Mouse (Mus musculus): ENCODE measurements around the gene Trabd2b.
A peak's percentile ranks its signal among the peaks of the same experiment; 100 is the strongest.

The Trabd2b gene

DNA sequence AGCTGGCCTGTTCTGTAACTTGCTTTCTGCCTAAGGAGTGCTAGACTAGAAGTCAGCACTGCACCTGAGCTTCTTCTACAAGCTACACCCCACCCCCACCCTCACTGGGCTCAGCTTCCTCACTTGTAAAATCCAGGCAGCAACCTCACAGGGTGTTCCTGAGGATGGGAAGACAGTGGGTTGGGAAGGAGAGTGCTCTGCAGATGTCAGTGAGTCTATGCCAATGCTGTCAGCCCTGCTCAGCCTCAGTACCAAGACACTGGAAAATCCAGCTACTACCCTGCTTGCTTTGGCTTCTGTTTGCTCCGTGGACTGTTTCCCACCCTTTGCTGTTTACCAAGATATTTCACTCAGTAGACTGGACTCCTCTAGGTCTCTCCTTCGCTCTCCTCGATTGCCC lies 36.1 kb downstream of the Trabd2b start:
- no peak for DNase-seq (ENCODE audit: low spot score in 2 of 2)

DNA sequence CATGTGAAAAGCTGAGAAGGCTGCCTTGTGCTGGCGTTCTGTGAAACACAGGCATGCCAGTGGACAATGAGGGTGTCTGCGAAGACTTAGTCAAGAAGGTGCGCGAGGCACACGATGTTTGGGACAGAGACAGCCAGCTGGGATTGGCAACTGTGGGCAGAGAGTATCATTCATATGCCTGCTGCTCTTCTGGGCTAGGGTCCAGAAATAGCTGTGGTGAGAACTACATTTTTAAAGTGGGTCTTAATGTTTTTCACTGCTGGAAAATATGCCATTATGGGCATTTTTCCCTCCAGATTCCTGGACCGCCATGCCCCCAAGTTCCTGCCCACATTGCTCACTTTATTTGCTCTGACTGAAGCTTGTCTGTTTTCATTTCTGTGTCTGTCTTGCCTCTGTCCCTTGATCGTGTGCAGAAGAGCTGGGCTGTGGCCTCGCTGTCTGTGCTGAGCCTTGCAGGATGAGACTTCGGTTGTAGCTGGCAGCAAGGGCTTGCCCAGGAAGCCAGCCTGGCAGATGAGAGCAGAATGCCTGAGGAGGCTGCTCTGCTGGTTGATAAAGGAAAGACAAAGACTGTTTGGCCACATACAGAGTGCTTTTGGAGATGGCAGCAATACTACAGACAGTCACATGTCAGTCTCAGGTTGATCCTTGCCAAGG lies 42.0 kb downstream of the Trabd2b start:
- DNase-seq (ENCODE audit: low spot score in 2 of 2): no peak

DNA sequence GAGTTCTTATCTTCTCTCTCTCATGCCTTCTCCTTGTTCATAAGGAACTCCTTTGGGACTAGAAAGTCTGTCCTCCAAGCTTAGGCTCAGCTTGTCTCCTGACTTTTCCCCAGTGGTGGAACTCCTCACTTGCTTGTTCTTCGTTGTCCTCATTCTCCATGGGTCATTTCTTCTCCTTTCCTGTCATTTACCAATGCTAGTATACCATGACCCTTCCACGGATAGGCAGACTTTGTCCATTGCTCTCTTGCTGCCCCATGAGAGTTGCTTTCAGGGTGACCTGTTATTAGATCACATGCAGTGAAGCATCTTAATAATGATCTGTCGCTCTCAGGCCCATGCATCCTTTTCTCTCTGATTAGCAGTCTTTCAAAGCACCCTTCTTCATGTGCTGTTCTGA lies 46.6 kb downstream of the Trabd2b start:
- DNase-seq (ENCODE audit: low spot score in 2 of 2): no peak

GRCm38 (mm10) chr4:114454016-114454415 lies 47.5 kb downstream of the Trabd2b start:
- no peak for DNase-seq (ENCODE audit: low spot score in 2 of 2)

DNA sequence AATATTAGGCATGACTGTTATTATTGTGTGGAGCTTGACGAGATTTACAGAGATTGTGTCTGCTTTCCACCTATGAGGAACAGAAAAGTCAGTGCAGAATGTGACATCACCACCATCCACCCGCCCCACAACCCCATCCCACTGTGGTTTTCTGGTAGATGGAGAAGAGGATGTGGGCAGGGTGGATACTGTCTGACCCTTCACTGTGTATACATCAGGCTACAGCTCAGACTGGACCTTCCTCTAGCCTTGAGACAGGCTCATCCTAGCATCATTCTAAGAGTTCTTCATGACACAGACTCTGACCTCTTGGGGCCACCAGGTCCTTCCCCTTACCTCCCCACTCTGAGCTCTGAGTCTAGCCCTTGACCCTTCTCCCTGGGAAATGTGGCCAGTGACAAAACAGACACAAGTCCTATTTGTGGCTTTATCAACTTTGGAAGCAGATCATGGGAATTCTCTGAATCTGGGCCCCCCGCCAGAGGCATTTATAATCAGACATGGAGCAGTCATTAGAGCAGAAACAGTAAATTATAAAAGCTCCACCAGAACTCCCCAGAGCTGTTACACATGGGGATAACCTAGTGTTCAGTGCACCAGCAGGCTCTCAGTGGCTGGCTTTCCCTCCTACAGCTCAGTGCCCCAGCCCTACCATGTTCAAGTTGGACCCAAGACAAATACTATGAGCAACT lies 48.1 kb downstream of the Trabd2b start:
- peak; percentile 64 to 83 for DNase-seq (ENCODE audit: low spot score in 2 of 2)

- DNase-seq (ENCODE audit: low spot score in 2 of 2): no peak
These were observed 50.6 kb downstream of the Trabd2b start for GRCm38 (mm10) chr4:114457111-114457510.

DNA sequence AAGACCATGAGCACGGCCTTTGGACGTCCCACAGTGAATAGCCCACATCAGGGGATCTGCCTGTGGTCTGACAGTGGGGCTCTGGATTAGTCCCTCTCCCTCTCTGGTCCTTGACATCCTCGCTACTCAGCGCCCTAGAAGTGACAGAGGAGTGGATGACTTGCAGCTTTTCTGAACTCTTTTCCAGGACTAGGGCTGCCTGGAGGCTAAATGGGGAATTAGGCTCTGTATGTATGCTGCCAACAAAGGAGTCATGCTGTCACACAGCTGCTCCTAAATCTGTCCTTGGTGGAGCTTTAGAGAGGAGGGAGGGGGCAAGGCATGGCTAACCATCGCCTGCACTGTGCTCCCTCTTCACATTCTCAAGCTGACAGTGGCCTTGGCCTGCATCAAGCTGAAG lies 53.1 kb downstream of the Trabd2b start:
- DNase-seq (ENCODE audit: low spot score in 2 of 2): peak; percentile 77 to 83

DNA sequence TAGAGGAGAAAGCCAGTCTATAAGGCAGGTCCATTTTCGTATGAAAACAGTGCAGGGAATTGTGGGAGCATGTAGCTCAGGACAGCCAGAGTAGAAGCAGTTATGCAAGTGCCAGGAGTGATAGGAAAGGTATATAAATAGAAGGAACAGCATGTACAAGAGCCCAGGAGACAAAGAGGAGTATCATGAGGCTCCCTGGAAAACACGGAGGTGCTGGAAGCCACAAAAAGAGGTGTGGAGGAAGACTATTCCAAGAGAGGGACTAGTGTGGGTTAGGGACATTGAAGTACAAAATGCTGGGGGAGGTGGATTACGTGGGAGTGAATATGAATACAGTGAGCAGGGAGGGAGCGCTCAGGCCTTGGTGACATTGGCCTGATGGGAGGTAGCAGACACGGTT lies 53.9 kb downstream of the Trabd2b start:
- peak; percentile 63 to 72 for DNase-seq (ENCODE audit: low spot score in 2 of 2)

GRCm38 (mm10) chr4:114461093-114461492 lies 54.6 kb downstream of the Trabd2b start:
- DNase-seq (ENCODE audit: low spot score in 2 of 2): no peak

DNA sequence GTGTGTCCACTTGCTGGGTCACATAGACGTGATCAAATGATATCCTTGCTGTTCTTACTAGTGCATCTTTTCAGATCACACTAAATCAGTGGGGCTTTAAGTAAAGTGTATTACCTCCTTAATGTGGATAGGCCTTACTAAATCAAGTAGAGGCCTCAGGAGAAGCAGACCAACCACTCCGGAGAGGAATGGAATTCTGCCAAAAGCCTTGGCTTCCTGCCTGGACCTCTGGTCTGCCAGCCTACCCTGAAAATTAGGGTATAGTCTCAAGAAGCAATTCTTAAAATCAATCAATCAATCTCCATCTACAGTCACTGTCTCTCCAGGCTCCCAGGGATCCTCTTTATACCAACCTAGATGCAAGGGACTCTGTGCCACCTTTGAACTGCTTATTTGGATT lies 59.1 kb downstream of the Trabd2b start:
- DNase-seq (ENCODE audit: low spot score in 2 of 2): peak in 1 of 2 experiments; percentile 42

- no peak for DNase-seq (ENCODE audit: low spot score in 2 of 2)
These were observed 61.0 kb downstream of the Trabd2b start for GRCm38 (mm10) chr4:114467371-114468094.

GRCm38 (mm10) chr4:114468095-114468429 lies 61.5 kb downstream of the Trabd2b start:
- DNase-seq (ENCODE audit: low spot score in 2 of 2): no peak

GRCm38 (mm10) chr4:114469881-114470280 lies 63.4 kb downstream of the Trabd2b start:
- no peak for DNase-seq (ENCODE audit: low spot score in 2 of 2)

- peak; percentile 68 to 76 for DNase-seq (ENCODE audit: low spot score in 2 of 2)
These were observed 65.6 kb downstream of the Trabd2b start for GRCm38 (mm10) chr4:114472143-114472542.

DNA sequence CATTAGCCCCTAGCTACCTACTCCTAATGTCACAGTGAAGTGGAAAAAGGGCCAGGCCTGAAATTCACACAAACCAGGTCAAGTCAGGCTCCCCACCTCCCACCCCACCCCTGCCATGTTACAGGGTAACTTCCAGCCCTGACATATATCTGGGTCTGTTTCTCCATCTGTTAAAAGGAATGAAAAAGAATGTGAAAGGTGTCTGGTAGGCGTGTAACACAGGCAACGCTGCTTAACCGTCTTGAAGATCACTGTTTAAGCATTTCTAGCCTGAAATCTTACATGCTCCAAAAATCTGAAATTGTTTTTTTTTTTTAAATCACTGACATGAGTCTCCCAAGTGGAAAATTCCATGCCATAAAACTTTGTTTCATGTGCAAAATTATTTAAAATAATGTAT lies 69.8 kb downstream of the Trabd2b start:
- DNase-seq (ENCODE audit: low spot score in 2 of 2): no peak

DNA sequence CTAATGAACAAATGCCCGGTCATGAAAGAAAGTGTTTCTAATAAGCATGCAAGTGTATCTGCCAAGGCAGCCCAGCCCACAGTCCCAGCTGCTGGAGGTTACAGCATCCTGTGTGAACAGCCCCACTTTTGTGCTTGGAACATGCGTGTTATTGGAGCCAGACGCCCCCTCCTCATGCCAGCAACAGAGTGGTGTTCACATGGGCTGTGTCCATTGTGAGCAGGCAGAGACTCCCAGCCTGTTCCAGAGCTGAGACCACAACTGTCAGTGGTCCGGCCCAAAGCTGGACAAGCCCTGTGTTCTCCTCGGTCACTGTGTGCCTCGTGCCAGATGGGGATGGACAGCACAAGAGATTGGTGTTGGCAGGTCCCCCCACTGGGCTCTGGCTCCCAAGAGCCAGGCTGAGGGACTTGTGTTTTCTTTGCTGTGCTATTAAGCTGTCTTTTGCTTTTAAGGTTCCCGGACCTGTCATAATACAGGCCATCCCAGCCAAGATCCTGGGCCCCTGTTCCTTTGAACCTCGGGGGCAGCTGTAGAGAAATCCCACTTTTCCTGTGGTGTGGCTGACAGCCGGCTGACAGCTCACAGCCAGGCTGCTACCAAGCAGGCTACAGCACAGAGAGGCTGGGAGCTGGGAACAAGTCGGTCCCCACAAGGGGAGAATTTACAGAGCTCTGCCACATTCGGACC lies 70.7 kb downstream of the Trabd2b start:
- DNase-seq (ENCODE audit: low spot score in 2 of 2): no peak

- DNase-seq (ENCODE audit: low spot score in 2 of 2): no peak
These were observed 75.0 kb downstream of the Trabd2b start for GRCm38 (mm10) chr4:114481518-114481917.

DNA sequence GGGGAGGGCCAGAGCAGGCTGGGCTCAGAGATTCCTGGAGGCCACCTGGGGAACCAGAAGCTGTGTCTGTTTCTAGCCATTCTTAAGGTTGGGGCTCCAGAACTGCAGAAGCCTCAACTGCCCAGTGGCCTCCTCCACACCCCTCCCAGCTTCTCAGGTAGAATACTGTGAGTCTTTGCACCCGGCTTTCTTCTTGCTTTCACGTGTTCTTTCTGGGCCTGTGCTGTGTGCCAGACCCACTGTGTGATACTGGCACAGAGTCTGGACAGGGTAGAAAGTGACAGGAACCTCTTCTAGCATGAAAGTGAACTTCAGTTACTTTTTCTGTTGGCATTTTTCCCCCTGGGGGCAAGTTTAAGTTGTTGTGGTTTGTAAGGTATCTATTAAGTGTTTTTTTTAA lies 77.6 kb downstream of the Trabd2b start:
- no peak for DNase-seq (ENCODE audit: low spot score in 2 of 2)

DNA sequence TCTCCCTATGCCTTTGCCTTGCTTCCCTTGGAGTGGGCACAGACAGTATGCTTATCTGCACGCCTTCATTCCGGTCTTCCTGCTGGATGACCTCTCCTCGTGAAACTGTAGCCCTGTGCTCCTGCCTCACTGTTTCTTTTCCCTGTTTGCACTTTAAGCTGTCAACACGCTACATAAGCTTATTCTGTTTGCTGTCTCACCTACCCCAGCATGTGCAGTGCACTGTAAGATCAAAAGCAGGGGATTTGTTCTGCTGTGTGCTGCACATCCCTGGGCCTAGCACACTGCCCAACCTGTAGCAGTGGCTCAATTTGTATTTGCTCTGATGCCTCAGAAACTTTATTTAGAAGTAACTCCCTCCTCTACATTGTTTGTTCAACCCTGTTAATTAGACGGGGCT lies 79.5 kb downstream of the Trabd2b start:
- DNase-seq (ENCODE audit: low spot score in 2 of 2): no peak

- no peak for DNase-seq (ENCODE audit: low spot score in 2 of 2)
These were observed 80.5 kb downstream of the Trabd2b start for GRCm38 (mm10) chr4:114486885-114487531.

GRCm38 (mm10) chr4:114487701-114488100 lies 81.2 kb downstream of the Trabd2b start:
- DNase-seq (ENCODE audit: low spot score in 2 of 2): no peak

DNA sequence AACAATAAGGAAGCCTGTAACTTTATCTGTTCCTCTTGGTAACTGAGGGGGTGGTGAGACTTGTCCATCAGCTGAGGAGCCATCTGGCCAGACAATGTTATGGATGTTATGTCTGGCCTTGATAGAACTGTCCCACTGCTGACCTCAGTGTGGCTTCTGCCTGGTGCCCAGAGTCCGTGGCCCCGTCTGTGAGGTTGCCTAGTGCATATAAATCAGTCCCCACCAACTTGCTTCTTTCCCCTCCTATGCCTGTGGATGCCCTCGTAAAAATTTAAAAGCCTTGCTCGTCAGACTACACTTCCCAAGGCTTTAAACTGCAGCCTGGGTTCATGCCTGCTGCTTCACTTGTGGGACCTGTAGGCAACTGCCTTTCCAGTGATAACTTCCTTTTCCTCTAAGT lies 85.6 kb downstream of the Trabd2b start:
- DNase-seq (ENCODE audit: low spot score in 2 of 2): no peak
